Mouse (Mus musculus): ENCODE data around the gene Tcea3. TPM values are rescaled to one million over a fixed set of nuclear protein-coding genes. Genes with fewer than 3 reads are reported as not detected.

Tcea3 gene
- polyA plus RNA-seq, 1 experiment from 2014 or later, result 0.71 TPM

- H3K4me3 ChIP-seq (ENCODE audit: low read depth, low read length), result no peak overlapping the region
- no peak overlapping the region for H3K9ac ChIP-seq (replicated peaks; ENCODE audit: low read depth, low read length)
- peaks cover 10% of the 10 kb centered on the region for H3K4me1 ChIP-seq (ENCODE audit: control insufficient read depth, insufficient read depth, low read length)
- no peak overlapping the region for H3K27ac ChIP-seq (ENCODE audit: low read depth, low read length)
- peaks cover 57% of the 10 kb centered on the region for H3K36me3 ChIP-seq (ENCODE audit: control insufficient read depth, insufficient read depth, low read length)
- H3K9me3 ChIP-seq (ENCODE audit: control insufficient read depth, low read length), result no peaks in the 10 kb centered on the region
- peaks cover 7% of the 10 kb centered on the region for H3K27me3 ChIP-seq (ENCODE audit: control insufficient read depth, insufficient read depth, low read length)
- 35% methylated on average over 39 of the region's 39 CpGs for WGBS
- H3K4me2 ChIP-seq (ENCODE audit: low read depth, low read length), result no peak overlapping the region
- no peak for ATAC-seq (ENCODE audit: low read depth)
Observed at GRCm38 (mm10) chr4:136290781-136291595, 43.5 kb downstream of the Tcea3 start.

- no peaks in the 10 kb centered on the region for H3K9me3 ChIP-seq (ENCODE audit: control insufficient read depth, low read length)
- H3K4me2 ChIP-seq (ENCODE audit: low read depth, low read length), result no peak overlapping the region
- ATAC-seq (ENCODE audit: low read depth), result no peak
- H3K27ac ChIP-seq (ENCODE audit: low read depth, low read length), result no peak overlapping the region
- H3K4me1 ChIP-seq (ENCODE audit: control insufficient read depth, insufficient read depth, low read length), result peaks cover 8% of the 10 kb centered on the region
- peaks cover 57% of the 10 kb centered on the region for H3K36me3 ChIP-seq (ENCODE audit: control insufficient read depth, insufficient read depth, low read length)
- H3K27me3 ChIP-seq (ENCODE audit: control insufficient read depth, insufficient read depth, low read length), result peaks cover 7% of the 10 kb centered on the region
- H3K4me3 ChIP-seq (ENCODE audit: low read depth, low read length), result no peak overlapping the region
- WGBS, result 89% methylated on average over 6 of the region's 6 CpGs
- no peak overlapping the region for H3K9ac ChIP-seq (replicated peaks; ENCODE audit: low read depth, low read length)
Observed at GRCm38 (mm10) chr4:136291692-136292091, 44.2 kb downstream of the Tcea3 start.

- ATAC-seq (ENCODE audit: low read depth), result no peak
Observed at GRCm38 (mm10) chr4:136295941-136296340, 48.4 kb downstream of the Tcea3 start.

GRCm38 (mm10) chr4:136302462-136302861 lies 54.9 kb downstream of the Tcea3 start:
- no peak for ATAC-seq (ENCODE audit: low read depth)
- Histone ChIP-seq H3K4me3 (ENCODE audit: low read depth, low read length) (no peak overlapping the region), H3K27ac (ENCODE audit: low read depth, low read length) (no peak overlapping the region), H3K4me1 (ENCODE audit: control insufficient read depth, insufficient read depth, low read length) (no peaks in the 10 kb centered on the region), H3K9me3 (ENCODE audit: control insufficient read depth, low read length) (no peaks in the 10 kb centered on the region), H3K4me2 (ENCODE audit: low read depth, low read length) (no peak overlapping the region), H3K36me3 (ENCODE audit: control insufficient read depth, insufficient read depth, low read length) (no peaks in the 10 kb centered on the region), H3K27me3 (ENCODE audit: control insufficient read depth, insufficient read depth, low read length) (no peaks in the 10 kb centered on the region), H3K9ac (replicated peaks; ENCODE audit: low read depth, low read length) (no peak overlapping the region)
- 82% methylated on average over 4 of the region's 4 CpGs for WGBS

More at GRCm38 (mm10) chr4:136295941-136296340, 48.4 kb downstream of the Tcea3 start:
- H3K27ac ChIP-seq (ENCODE audit: low read depth, low read length), result no peak overlapping the region
- WGBS, result 81% methylated on average over 7 of the region's 7 CpGs
- no peak overlapping the region for H3K4me2 ChIP-seq (ENCODE audit: low read depth, low read length)
- H3K27me3 ChIP-seq (ENCODE audit: control insufficient read depth, insufficient read depth, low read length), result no peaks in the 10 kb centered on the region
- no peaks in the 10 kb centered on the region for H3K4me1 ChIP-seq (ENCODE audit: control insufficient read depth, insufficient read depth, low read length)
- no peak overlapping the region for H3K4me3 ChIP-seq (ENCODE audit: low read depth, low read length)
- H3K36me3 ChIP-seq (ENCODE audit: control insufficient read depth, insufficient read depth, low read length), result peaks cover 28% of the 10 kb centered on the region; the same call in 1 of the 2 replicates
- no peak overlapping the region for H3K9ac ChIP-seq (replicated peaks; ENCODE audit: low read depth, low read length)
- no peaks in the 10 kb centered on the region for H3K9me3 ChIP-seq (ENCODE audit: control insufficient read depth, low read length)

- H3K27me3 ChIP-seq (ENCODE audit: control insufficient read depth, insufficient read depth, low read length), result no peaks in the 10 kb centered on the region
- H3K9me3 ChIP-seq (ENCODE audit: control insufficient read depth, low read length), result no peaks in the 10 kb centered on the region
- ATAC-seq (ENCODE audit: low read depth), result no peak
- no peak overlapping the region for H3K9ac ChIP-seq (replicated peaks; ENCODE audit: low read depth, low read length)
- H3K4me1 ChIP-seq (ENCODE audit: control insufficient read depth, insufficient read depth, low read length), result no peaks in the 10 kb centered on the region
- H3K4me3 ChIP-seq (ENCODE audit: low read depth, low read length), result no peak overlapping the region
- 49% methylated on average over 2 of the region's 2 CpGs for WGBS
- no peak overlapping the region for H3K4me2 ChIP-seq (ENCODE audit: low read depth, low read length)
- no peak overlapping the region for H3K27ac ChIP-seq (ENCODE audit: low read depth, low read length)
- H3K36me3 ChIP-seq (ENCODE audit: control insufficient read depth, insufficient read depth, low read length), result no peaks in the 10 kb centered on the region
Observed at GRCm38 (mm10) chr4:136304181-136304580, 56.7 kb downstream of the Tcea3 start.

- Histone ChIP-seq H3K4me1 (ENCODE audit: control insufficient read depth, insufficient read depth, low read length) (peaks cover 15% of the 10 kb centered on the region), H3K4me3 (ENCODE audit: low read depth, low read length) (no peak overlapping the region), H3K9ac (replicated peaks; ENCODE audit: low read depth, low read length) (no peak overlapping the region), H3K4me2 (ENCODE audit: low read depth, low read length) (no peak overlapping the region), H3K9me3 (ENCODE audit: control insufficient read depth, low read length) (no peaks in the 10 kb centered on the region), H3K36me3 (ENCODE audit: control insufficient read depth, insufficient read depth, low read length) (no peaks in the 10 kb centered on the region), H3K27ac (ENCODE audit: low read depth, low read length) (no peak overlapping the region), H3K27me3 (ENCODE audit: control insufficient read depth, insufficient read depth, low read length) (no peaks in the 10 kb centered on the region)
- ATAC-seq (ENCODE audit: low read depth), result no peak
- WGBS, result 60% methylated on average over 2 of the region's 2 CpGs
Observed at GRCm38 (mm10) chr4:136308355-136308754, 60.8 kb downstream of the Tcea3 start.

GRCm38 (mm10) chr4:136309780-136310179 lies 62.3 kb downstream of the Tcea3 start:
- 8% methylated on average over 11 of the region's 11 CpGs for WGBS
- Histone ChIP-seq H3K4me3 (ENCODE audit: low read depth, low read length) (peak overlapping the region; percentile 100), H3K36me3 (ENCODE audit: control insufficient read depth, insufficient read depth, low read length) (no peaks in the 10 kb centered on the region), H3K9me3 (ENCODE audit: control insufficient read depth, low read length) (no peaks in the 10 kb centered on the region), H3K27me3 (ENCODE audit: control insufficient read depth, insufficient read depth, low read length) (no peaks in the 10 kb centered on the region), H3K4me1 (ENCODE audit: control insufficient read depth, insufficient read depth, low read length) (peaks cover 23% of the 10 kb centered on the region), H3K9ac (replicated peaks; ENCODE audit: low read depth, low read length) (peak overlapping the region; percentile 99), H3K4me2 (ENCODE audit: low read depth, low read length) (peak overlapping the region; percentile 71), H3K27ac (ENCODE audit: low read depth, low read length) (peak overlapping the region; percentile 92)
- ATAC-seq (ENCODE audit: low read depth), result no peak

GRCm38 (mm10) chr4:136310229-136311041 lies 62.9 kb downstream of the Tcea3 start, which contains the start of gene Hnrnpr:
TSS of gene Hnrnpr (plus strand) at chr4:136310942.
- peaks cover 26% of the 10 kb centered on the region for H3K4me1 ChIP-seq (ENCODE audit: control insufficient read depth, insufficient read depth, low read length)

More at GRCm38 (mm10) chr4:136310229-136311041, 62.9 kb downstream of the Tcea3 start, which contains the start of gene Hnrnpr:
- peak within 1 kb of the TSS; percentile 99 for H3K9ac ChIP-seq (replicated peaks; ENCODE audit: low read depth, low read length)
- WGBS, result under 1% methylated on average over 63 of the region's 65 CpGs
- peak within 1 kb of the TSS; percentile 98 for H3K27ac ChIP-seq (ENCODE audit: low read depth, low read length)
- no peaks in the 10 kb centered on the region for H3K27me3 ChIP-seq (ENCODE audit: control insufficient read depth, insufficient read depth, low read length)
- H3K4me3 ChIP-seq (ENCODE audit: low read depth, low read length), result peak within 1 kb of the TSS; percentile 100
- H3K9me3 ChIP-seq (ENCODE audit: control insufficient read depth, low read length), result no peaks in the 10 kb centered on the region
- H3K36me3 ChIP-seq (ENCODE audit: control insufficient read depth, insufficient read depth, low read length), result no peaks in the 10 kb centered on the region
- peak; percentile 100 for ATAC-seq (ENCODE audit: low read depth)
- H3K4me2 ChIP-seq (ENCODE audit: low read depth, low read length), result peak within 1 kb of the TSS; percentile 93
